Mouse (Mus musculus): ENCODE data around the gene Cpxm2. TPM values are rescaled to one million over a fixed set of nuclear protein-coding genes. Genes with fewer than 3 reads are reported as not detected.

Gene Cpxm2
- 5.8 and 7.6 TPM in 2 replicates for polyA plus RNA-seq (2012; rRNA removed)

DNA sequence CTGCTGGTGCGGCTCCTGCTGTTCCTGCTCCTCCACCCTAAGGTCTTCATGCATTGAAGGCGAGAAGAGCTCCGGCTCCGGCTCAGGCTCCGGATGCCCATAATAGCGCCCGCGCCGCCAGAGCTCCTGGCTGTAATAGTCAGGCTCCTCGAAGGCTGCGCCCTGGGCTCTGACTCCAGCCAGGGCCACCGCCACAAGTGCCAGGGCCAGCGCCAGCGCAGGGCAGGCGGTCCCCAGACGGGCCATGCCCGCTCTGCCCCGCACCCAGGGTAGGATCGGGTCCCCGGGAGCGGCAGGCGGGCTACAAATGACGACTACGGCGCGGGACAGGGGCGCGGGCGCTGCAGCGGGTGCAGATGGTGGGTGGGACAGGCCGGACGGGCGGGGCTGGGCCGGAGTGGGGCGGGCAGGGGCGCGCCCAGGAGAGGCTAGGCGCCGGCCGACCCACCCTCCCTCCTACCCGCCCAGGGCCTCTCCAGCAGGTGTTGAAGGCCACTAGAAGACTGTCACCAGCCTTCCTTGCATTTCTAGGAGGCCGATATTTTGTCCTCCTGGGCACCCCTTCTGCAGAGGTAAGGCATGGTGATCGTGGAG, at the start of gene Cpxm2:
Gene Cpxm2 (minus strand): TSS at position 372 of the 594 bp plus-strand sequence.
- Histone ChIP-seq H3K27ac (ENCODE audit: insufficient read depth, low read length) (no peak within 1 kb of the TSS), H3K4me1 (ENCODE audit: control insufficient read depth, insufficient read depth, insufficient read length) (no peaks in the 10 kb centered on the region), H3K4me3 (ENCODE audit: extremely low read depth, insufficient read depth, insufficient read length) (no peak within 1 kb of the TSS), H3K36me3 (ENCODE audit: control insufficient read depth, insufficient read depth, low read length) (no peaks in the 10 kb centered on the region), H3K27me3 (ENCODE audit: control insufficient read depth, insufficient read depth, low read length) (peaks cover 5% of the 10 kb centered on the region)
- 11% methylated on average over 43 of the region's 43 CpGs for WGBS
- no peak for TF ChIP-seq CTCF (IDR thresholded peaks at IDR 0.05; ENCODE audit: extremely low read depth, insufficient read depth, insufficient read length, insufficient replicate concordance)
- TF ChIP-seq POLR2A (IDR thresholded peaks at IDR 0.05; ENCODE audit: low read depth, low read length), result no peak
- DNase-seq (ENCODE audit: low read depth in 1 of 2, low spot score in 2 of 2), result no peak

GRCm38 (mm10) chr7:132204073-132204612, 49.6 kb upstream of the Cpxm2 start:
- TF ChIP-seq CTCF (IDR thresholded peaks at IDR 0.05; ENCODE audit: extremely low read depth, insufficient read depth, insufficient read length, insufficient replicate concordance) (no peak), POLR2A (IDR thresholded peaks at IDR 0.05; ENCODE audit: low read depth, low read length) (no peak)
- 8% methylated on average over 1 of the region's 1 CpGs for WGBS
- DNase-seq (ENCODE audit: low read depth in 1 of 2, low spot score in 2 of 2), result no peak

GRCm38 (mm10) chr7:132199686-132200085, 45.1 kb upstream of the Cpxm2 start:
- 57% methylated on average over 6 of the region's 6 CpGs for WGBS
- no peaks in the 10 kb centered on the region for H3K36me3 ChIP-seq (ENCODE audit: control insufficient read depth, insufficient read depth, low read length)
- H3K4me1 ChIP-seq (ENCODE audit: control insufficient read depth, insufficient read depth, insufficient read length), result no peaks in the 10 kb centered on the region
- no peak for DNase-seq (ENCODE audit: low read depth in 1 of 2, low spot score in 2 of 2)
- no peaks in the 10 kb centered on the region for H3K27me3 ChIP-seq (ENCODE audit: control insufficient read depth, insufficient read depth, low read length)
- no peak overlapping the region for H3K27ac ChIP-seq (ENCODE audit: insufficient read depth, low read length)
- no peak for TF ChIP-seq CTCF (IDR thresholded peaks at IDR 0.05; ENCODE audit: extremely low read depth, insufficient read depth, insufficient read length, insufficient replicate concordance)
- no peak for TF ChIP-seq POLR2A (IDR thresholded peaks at IDR 0.05; ENCODE audit: low read depth, low read length)
- no peak overlapping the region for H3K4me3 ChIP-seq (ENCODE audit: extremely low read depth, insufficient read depth, insufficient read length)

More at GRCm38 (mm10) chr7:132204073-132204612, 49.6 kb upstream of the Cpxm2 start:
- no peak overlapping the region for H3K27ac ChIP-seq (ENCODE audit: insufficient read depth, low read length)
- H3K36me3 ChIP-seq (ENCODE audit: control insufficient read depth, insufficient read depth, low read length), result no peaks in the 10 kb centered on the region
- H3K4me3 ChIP-seq (ENCODE audit: extremely low read depth, insufficient read depth, insufficient read length), result no peak overlapping the region
- H3K27me3 ChIP-seq (ENCODE audit: control insufficient read depth, insufficient read depth, low read length), result no peaks in the 10 kb centered on the region
- H3K4me1 ChIP-seq (ENCODE audit: control insufficient read depth, insufficient read depth, insufficient read length), result no peaks in the 10 kb centered on the region

- no peaks in the 10 kb centered on the region for H3K4me1 ChIP-seq (ENCODE audit: control insufficient read depth, insufficient read depth, insufficient read length)
- WGBS, result 85% methylated on average over 1 of the region's 1 CpGs
- TF ChIP-seq CTCF (IDR thresholded peaks at IDR 0.05; ENCODE audit: extremely low read depth, insufficient read depth, insufficient read length, insufficient replicate concordance), result no peak
- TF ChIP-seq POLR2A (IDR thresholded peaks at IDR 0.05; ENCODE audit: low read depth, low read length), result no peak
- H3K36me3 ChIP-seq (ENCODE audit: control insufficient read depth, insufficient read depth, low read length), result no peaks in the 10 kb centered on the region
- no peaks in the 10 kb centered on the region for H3K27me3 ChIP-seq (ENCODE audit: control insufficient read depth, insufficient read depth, low read length)
- H3K27ac ChIP-seq (ENCODE audit: insufficient read depth, low read length), result no peak overlapping the region
- no peak overlapping the region for H3K4me3 ChIP-seq (ENCODE audit: extremely low read depth, insufficient read depth, insufficient read length)
- no peak for DNase-seq (ENCODE audit: low read depth in 1 of 2, low spot score in 2 of 2)
These were observed 44.3 kb upstream of the Cpxm2 start for GRCm38 (mm10) chr7:132198806-132199205.

GRCm38 (mm10) chr7:132197817-132198475, 43.4 kb upstream of the Cpxm2 start:
- H3K4me3 ChIP-seq (ENCODE audit: extremely low read depth, insufficient read depth, insufficient read length), result no peak overlapping the region
- H3K4me1 ChIP-seq (ENCODE audit: control insufficient read depth, insufficient read depth, insufficient read length), result no peaks in the 10 kb centered on the region
- no peaks in the 10 kb centered on the region for H3K27me3 ChIP-seq (ENCODE audit: control insufficient read depth, insufficient read depth, low read length)
- no peaks in the 10 kb centered on the region for H3K36me3 ChIP-seq (ENCODE audit: control insufficient read depth, insufficient read depth, low read length)
- TF ChIP-seq CTCF (IDR thresholded peaks at IDR 0.05; ENCODE audit: extremely low read depth, insufficient read depth, insufficient read length, insufficient replicate concordance) (no peak), POLR2A (IDR thresholded peaks at IDR 0.05; ENCODE audit: low read depth, low read length) (no peak)
- WGBS, result 49% methylated on average over 7 of the region's 7 CpGs
- no peak for DNase-seq (ENCODE audit: low read depth in 1 of 2, low spot score in 2 of 2)
- no peak overlapping the region for H3K27ac ChIP-seq (ENCODE audit: insufficient read depth, low read length)

DNA sequence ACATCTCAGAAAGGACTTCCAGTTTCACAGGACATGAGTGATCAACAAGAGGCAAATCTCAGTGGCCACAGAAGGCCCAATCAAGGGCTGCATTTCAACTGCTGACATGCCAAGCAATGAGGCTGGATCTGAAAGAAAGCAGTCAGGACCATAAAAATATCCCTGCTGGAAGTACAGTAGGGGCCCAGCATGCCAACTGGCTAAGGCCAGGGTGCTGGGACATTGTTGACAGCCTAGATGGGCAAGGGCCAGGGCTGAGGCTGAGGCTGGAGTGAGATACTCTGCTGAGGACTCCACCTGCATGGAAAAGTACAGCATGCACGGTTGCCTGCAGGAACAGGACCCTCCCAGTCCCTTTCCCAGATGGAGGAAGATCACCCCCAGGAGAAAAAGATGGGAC, 42.0 kb upstream of the Cpxm2 start:
- Histone ChIP-seq H3K36me3 (ENCODE audit: control insufficient read depth, insufficient read depth, low read length) (no peaks in the 10 kb centered on the region), H3K27ac (ENCODE audit: insufficient read depth, low read length) (no peak overlapping the region), H3K4me3 (ENCODE audit: extremely low read depth, insufficient read depth, insufficient read length) (no peak overlapping the region), H3K4me1 (ENCODE audit: control insufficient read depth, insufficient read depth, insufficient read length) (no peaks in the 10 kb centered on the region), H3K27me3 (ENCODE audit: control insufficient read depth, insufficient read depth, low read length) (no peaks in the 10 kb centered on the region)
- DNase-seq (ENCODE audit: low read depth in 1 of 2, low spot score in 2 of 2), result no peak
- 81% methylated on average over 1 of the region's 1 CpGs for WGBS
- TF ChIP-seq POLR2A (IDR thresholded peaks at IDR 0.05; ENCODE audit: low read depth, low read length) (no peak), CTCF (IDR thresholded peaks at IDR 0.05; ENCODE audit: extremely low read depth, insufficient read depth, insufficient read length, insufficient replicate concordance) (no peak)

GRCm38 (mm10) chr7:132193606-132194005, 39.1 kb upstream of the Cpxm2 start:
- Histone ChIP-seq H3K36me3 (ENCODE audit: control insufficient read depth, insufficient read depth, low read length) (no peaks in the 10 kb centered on the region), H3K4me3 (ENCODE audit: extremely low read depth, insufficient read depth, insufficient read length) (no peak overlapping the region), H3K4me1 (ENCODE audit: control insufficient read depth, insufficient read depth, insufficient read length) (no peaks in the 10 kb centered on the region), H3K27me3 (ENCODE audit: control insufficient read depth, insufficient read depth, low read length) (no peaks in the 10 kb centered on the region), H3K27ac (ENCODE audit: insufficient read depth, low read length) (no peak overlapping the region)
- TF ChIP-seq CTCF (IDR thresholded peaks at IDR 0.05; ENCODE audit: extremely low read depth, insufficient read depth, insufficient read length, insufficient replicate concordance), result no peak
- TF ChIP-seq POLR2A (IDR thresholded peaks at IDR 0.05; ENCODE audit: low read depth, low read length), result no peak
- no peak for DNase-seq (ENCODE audit: low read depth in 1 of 2, low spot score in 2 of 2)
- WGBS, result 91% methylated on average over 2 of the region's 2 CpGs

Measured in spleen, adult 2 months (tissue).